Mouse (Mus musculus) lung, embryonic 14.5 days (tissue): ENCODE measurements around the gene Gbe1. TPM values are rescaled to one million over a fixed set of nuclear protein-coding genes. Genes with fewer than 3 reads are reported as not detected.
A peak's percentile ranks its signal among the peaks of the same experiment; 100 is the strongest.

ENCODE experiments used
- ATAC-seq: fragments of 200-750 bp; cut with Nextera tagmentation; 2 replicates; pipeline ENCODE4 v1.8.0; 2017; ENCODE audit warnings: mild to moderate bottlenecking, moderate TSS enrichment, moderate library complexity; ENCODE audit not compliant: insufficient read depth
- DNase-seq: peaks from one replicate; pipeline ENCODE4 v3.0.0-alpha.2; 2015
- H3K27ac ChIP-seq: fragments of 300-500 bp; sonication (generic); 2 replicates; pipeline ENCODE4 v1.5.1; 2014; ENCODE audit warnings: low read depth, mild to moderate bottlenecking, moderate library complexity
- H3K27me3 ChIP-seq: fragments of 300-500 bp; sonication (generic); 2 replicates; pipeline ENCODE4 v1.6.1; 2014; ENCODE audit warnings: low read length, control low read depth; ENCODE audit not compliant: insufficient read depth
- H3K36me3 ChIP-seq: fragments of 300-500 bp; sonication (generic); 2 replicates; pipeline ENCODE4 v1.6.1; 2014; ENCODE audit warnings: control low read depth; ENCODE audit not compliant: insufficient read depth
- H3K4me1 ChIP-seq: fragments of 300-500 bp; sonication (generic); 2 replicates; pipeline ENCODE4 v1.6.1; 2014; ENCODE audit warnings: antibody characterized with exemption, control low read depth; ENCODE audit not compliant: insufficient read depth
- H3K4me2 ChIP-seq: fragments of 300-500 bp; sonication (generic); 2 replicates; pipeline ENCODE4 v1.6.1; 2014; ENCODE audit warnings: mild to moderate bottlenecking
- H3K4me3 ChIP-seq: fragments of 300-500 bp; sonication (generic); 2 replicates; pipeline ENCODE4 v1.5.1; 2014; ENCODE audit warnings: low read depth, low read length
- H3K9ac ChIP-seq: fragments of 300-500 bp; sonication (generic); 2 replicates; pipeline ENCODE4 v1.6.1; 2014
- H3K9me3 ChIP-seq: fragments of 300-500 bp; sonication (generic); 2 replicates; pipeline ENCODE4 v1.6.1; 2016; ENCODE audit warnings: low read depth, low read length, control low read depth
- CTCF ChIP-seq: IDR thresholded peaks from 2 replicates; pipeline ENCODE4 v1.5.1; 2016; ENCODE audit warnings: antibody characterized with exemption, low read depth
- WGBS: fragments of 180-500 bp; shearing (Covaris S2); extraction: QIAGEN DNeasy Blood & Tissue Kit; methylation state at CpG from one replicate; pipeline ENCODE4 v1.1.7; 2014; 5-methylcytosine and 5-hydroxymethylcytosine counted together
- polyA plus RNA-seq: library from polyadenylated mRNA; unstranded; fragments of >200 nt; fragmentation: Nextera tagmentation; extraction: Ambion mirVana; gene quantifications from 2 replicates; pipeline ENCODE4 v1.2.1, GENCODE M21; 2014

Gene Gbe1
- polyA plus RNA-seq, 1 experiment from 2014 or later: 19.1 TPM

GRCm38 (mm10) chr16:70320612-70321280, 7.0 kb downstream of the Gbe1 start:
- 0 out of 2 replicates have a peak, but pooled peaks cover 4% of the 10 kb centered on the region for H3K4me1 ChIP-seq
- ATAC-seq (peak; percentile 73; the same call in 1 of the 2 replicates), DNase-seq (peak; percentile 51)
- no peaks in the 10 kb centered on the region for H3K36me3 ChIP-seq
- no peak overlapping the region for H3K4me2 ChIP-seq
- H3K27ac ChIP-seq: peak overlapping the region; percentile 33; the same call in 1 of the 2 replicates
- no peaks in the 10 kb centered on the region for H3K27me3 ChIP-seq
- no peaks in the 10 kb centered on the region for H3K9me3 ChIP-seq
- no peak for TF ChIP-seq CTCF
- H3K4me3 ChIP-seq: no peak overlapping the region
- H3K9ac ChIP-seq: no peak overlapping the region
- WGBS: 28% methylated on average over 10 of the region's 10 CpGs

DNA sequence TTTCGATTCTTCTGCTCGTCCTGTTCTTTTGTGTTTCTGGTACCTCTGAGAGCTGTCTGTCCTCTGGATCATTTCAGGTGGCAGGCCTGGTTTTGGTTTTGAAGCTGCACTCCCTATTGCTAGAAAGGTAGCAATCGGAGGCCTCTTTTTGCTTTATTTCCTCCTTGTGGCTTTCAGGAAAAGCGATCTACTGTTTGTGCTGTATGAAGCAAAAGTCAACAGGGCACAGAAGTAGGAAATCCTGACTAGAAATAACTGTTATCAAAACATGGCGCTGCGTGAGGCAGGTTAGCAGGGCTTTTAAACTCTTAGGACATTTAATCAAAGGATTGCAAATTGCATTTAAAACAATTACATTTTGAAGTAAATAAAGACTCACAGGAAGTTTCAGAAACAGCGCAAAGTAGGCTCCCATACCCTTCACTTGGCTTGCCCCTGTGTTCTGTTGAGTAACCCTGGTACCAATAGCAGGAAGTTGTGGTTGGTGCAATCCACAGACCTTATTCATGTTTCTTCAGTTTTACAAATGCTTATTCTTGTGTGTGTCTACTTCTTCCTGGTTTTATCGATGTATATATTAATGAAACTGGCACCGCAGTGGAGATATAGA, 12.7 kb downstream of the Gbe1 start:
- H3K4me3 ChIP-seq: no peak overlapping the region
- ATAC-seq: no peak
- H3K27me3 ChIP-seq: no peaks in the 10 kb centered on the region
- H3K9me3 ChIP-seq: no peaks in the 10 kb centered on the region
- H3K27ac ChIP-seq: no peak overlapping the region
- H3K9ac ChIP-seq: no peak overlapping the region
- H3K36me3 ChIP-seq: no peaks in the 10 kb centered on the region
- TF ChIP-seq CTCF: no peak
- no peak for DNase-seq
- no peaks in the 10 kb centered on the region for H3K4me1 ChIP-seq
- 86% methylated on average over 9 of the region's 9 CpGs for whole genome bisulfite sequencing
- H3K4me2 ChIP-seq: no peak overlapping the region

GRCm38 (mm10) chr16:70328566-70328965, 14.8 kb downstream of the Gbe1 start:
- DNase-seq (no peak), ATAC-seq (no peak)
- Histone ChIP-seq H3K27ac (no peak overlapping the region), H3K9ac (no peak overlapping the region), H3K27me3 (no peaks in the 10 kb centered on the region), H3K4me2 (no peak overlapping the region), H3K4me3 (no peak overlapping the region), H3K9me3 (no peaks in the 10 kb centered on the region), H3K4me1 (no peaks in the 10 kb centered on the region), H3K36me3 (no peaks in the 10 kb centered on the region)
- TF ChIP-seq CTCF: no peak
- WGBS: 87% methylated on average over 6 of the region's 6 CpGs

DNA sequence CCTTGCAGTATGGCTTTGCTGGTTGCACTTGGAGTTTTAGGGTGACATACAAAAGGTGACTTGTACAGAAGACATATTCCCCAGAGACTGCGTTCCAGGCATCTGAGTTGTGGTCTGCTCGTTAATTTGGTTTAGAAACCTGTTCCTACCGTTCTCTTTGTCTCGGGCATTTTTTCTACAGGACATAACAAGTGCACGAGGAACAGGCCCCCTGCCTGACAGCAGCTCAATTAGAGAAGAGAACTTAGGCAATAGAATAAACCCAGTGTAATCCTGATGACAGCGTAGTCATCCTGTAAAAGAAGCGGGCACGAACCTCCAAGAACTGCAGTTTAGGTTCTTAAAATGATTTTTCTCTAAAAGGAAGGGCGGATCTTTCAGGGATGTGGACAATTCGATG, 15.3 kb downstream of the Gbe1 start:
- no peak overlapping the region for H3K9ac ChIP-seq
- H3K9me3 ChIP-seq: no peaks in the 10 kb centered on the region
- H3K36me3 ChIP-seq: no peaks in the 10 kb centered on the region
- no peak overlapping the region for H3K4me3 ChIP-seq
- no peaks in the 10 kb centered on the region for H3K4me1 ChIP-seq
- H3K27me3 ChIP-seq: no peaks in the 10 kb centered on the region
- H3K4me2 ChIP-seq: no peak overlapping the region
- 86% methylated on average over 10 of the region's 10 CpGs for WGBS
- H3K27ac ChIP-seq: no peak overlapping the region
- ATAC-seq: no peak
- no peak for TF ChIP-seq CTCF
- no peak for DNase-seq

GRCm38 (mm10) chr16:70329471-70329870, 15.7 kb downstream of the Gbe1 start:
- no peak overlapping the region for H3K9ac ChIP-seq
- no peaks in the 10 kb centered on the region for H3K4me1 ChIP-seq
- H3K9me3 ChIP-seq: no peaks in the 10 kb centered on the region
- no peak overlapping the region for H3K27ac ChIP-seq
- no peaks in the 10 kb centered on the region for H3K27me3 ChIP-seq
- H3K4me2 ChIP-seq: no peak overlapping the region
- no peak for TF ChIP-seq CTCF
- no peaks in the 10 kb centered on the region for H3K36me3 ChIP-seq
- no peak overlapping the region for H3K4me3 ChIP-seq
- WGBS: 51% methylated on average over 6 of the region's 6 CpGs
- ATAC-seq: no peak
- DNase-seq: peak; percentile 23

- Histone ChIP-seq H3K27me3 (no peaks in the 10 kb centered on the region), H3K9me3 (no peaks in the 10 kb centered on the region), H3K36me3 (no peaks in the 10 kb centered on the region), H3K4me1 (no peaks in the 10 kb centered on the region), H3K27ac (no peak overlapping the region), H3K4me3 (no peak overlapping the region), H3K9ac (no peak overlapping the region), H3K4me2 (no peak overlapping the region)
- no peak for DNase-seq
- no peak for ATAC-seq
- TF ChIP-seq CTCF: no peak
- 74% methylated on average over 2 of the region's 2 CpGs for WGBS
Observed at GRCm38 (mm10) chr16:70330007-70330406, 16.3 kb downstream of the Gbe1 start.

DNA sequence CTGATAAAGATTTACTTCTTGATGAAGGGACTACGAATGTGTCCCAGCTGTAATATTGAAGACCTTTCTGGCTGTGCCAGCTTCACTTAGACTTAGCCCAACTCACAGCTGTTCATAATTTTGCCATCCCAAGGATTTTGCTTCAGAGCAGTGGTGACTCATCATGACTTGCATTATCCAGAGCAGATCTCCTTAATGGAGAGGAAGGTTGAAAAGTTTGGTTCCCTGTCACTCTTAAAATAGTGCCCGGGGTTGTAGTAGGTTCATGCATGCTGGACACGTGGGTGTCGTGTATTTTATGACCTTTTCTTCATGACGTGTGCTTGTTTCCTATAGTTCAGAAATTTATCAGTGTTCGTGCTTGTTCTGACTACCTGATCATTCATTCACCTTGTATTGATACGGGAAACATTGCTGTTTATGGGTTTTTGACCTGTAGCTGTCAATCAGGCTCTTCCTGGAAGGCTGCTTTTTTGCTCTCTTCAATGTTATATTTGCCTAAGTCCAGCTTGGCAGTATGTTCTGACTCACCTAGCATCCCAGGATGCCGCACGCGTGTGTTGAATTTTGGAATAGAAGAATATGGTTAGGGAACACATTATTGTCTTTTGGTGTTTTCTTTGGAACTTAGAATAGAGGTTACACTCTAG, 17.0 kb downstream of the Gbe1 start:
- Histone ChIP-seq H3K36me3 (no peaks in the 10 kb centered on the region), H3K4me1 (no peaks in the 10 kb centered on the region), H3K9me3 (no peaks in the 10 kb centered on the region), H3K4me2 (no peak overlapping the region), H3K9ac (no peak overlapping the region), H3K4me3 (no peak overlapping the region), H3K27me3 (no peaks in the 10 kb centered on the region), H3K27ac (no peak overlapping the region)
- 91% methylated on average over 10 of the region's 10 CpGs for WGBS
- DNase-seq (no peak), ATAC-seq (no peak)
- TF ChIP-seq CTCF: no peak
